Mouse (Mus musculus): Measurements from ENCODE around the gene Fam163a.

GRCm38 (mm10) chr1:156241713-156242348 is 37.0 kb upstream of the Fam163a start:
- TF ChIP-seq CTCF (IDR thresholded peaks at IDR 0.05; ENCODE audit: insufficient read depth, low read length) (peak; percentile 83), POLR2A (IDR thresholded peaks at IDR 0.05; ENCODE audit: borderline replicate concordance, extremely low read depth, low read depth, low read length) (no peak)
